Mouse (Mus musculus): Measurements from ENCODE around the gene Fat4. TPM values are rescaled to one million over a fixed set of nuclear protein-coding genes. Genes with fewer than 3 reads are reported as not detected.

Fat4 gene
- total and polyA plus RNA-seq, 3 experiments = not detected

DNA sequence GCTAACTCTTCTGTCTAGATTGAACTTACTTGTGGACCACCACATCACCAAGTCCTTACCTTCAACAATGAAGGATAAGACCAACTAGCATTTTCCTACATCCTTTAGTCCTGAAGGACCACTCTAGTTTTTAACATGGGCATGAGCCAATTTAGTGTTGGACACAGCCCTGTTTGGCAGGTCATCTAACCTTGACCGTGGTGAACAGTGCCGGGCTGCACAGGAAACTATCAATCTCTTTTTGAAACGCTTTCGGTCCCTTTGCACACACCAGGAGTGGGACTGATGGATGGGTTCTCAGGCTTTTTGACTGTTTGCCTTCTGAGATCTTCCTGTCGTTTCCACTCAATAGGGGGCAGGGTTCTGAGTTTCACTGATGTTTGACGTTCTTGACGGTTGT lies 61.0 kb downstream of the Fat4 start:
- H3K9ac ChIP-seq (ENCODE audit: insufficient read depth, low read depth) = no peak overlapping the region

DNA sequence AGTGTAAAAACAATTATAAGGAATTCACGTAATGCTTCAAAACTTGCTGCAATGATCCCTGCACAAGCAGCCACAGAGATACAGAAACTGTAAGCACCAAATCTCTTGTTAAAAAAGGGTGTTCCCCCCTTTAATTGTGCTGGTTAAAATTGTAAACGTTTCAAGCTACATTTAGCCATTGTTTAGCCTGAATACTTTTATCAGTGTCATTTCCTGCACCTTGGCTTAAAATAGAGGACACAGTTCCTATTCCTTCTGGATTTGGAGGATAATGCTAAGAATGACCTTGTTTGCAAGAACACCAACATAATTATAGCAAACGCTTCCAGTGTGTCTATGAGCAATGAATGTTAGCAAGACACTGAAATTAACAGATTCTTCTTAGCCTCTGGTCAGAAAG lies 65.9 kb downstream of the Fat4 start:
- no peak for DNase-seq (ENCODE audit: extremely low read depth)
- Histone ChIP-seq H3K9me3 (replicated peaks; ENCODE audit: low read length) (no peaks in the 10 kb centered on the region), H3K36me3 (replicated peaks in 1 of 2; ENCODE audit: control insufficient read depth in 1 of 2, insufficient read depth in 1 of 2, low read length in 1 of 2) (no peaks in the 10 kb centered on the region), H3K4me1 (ENCODE audit: control insufficient read depth in 1 of 2, insufficient read depth in 2 of 2) (no peaks in the 10 kb centered on the region), H3K4me3 (replicated peaks in 1 of 3; ENCODE audit: low read depth in 2 of 3, low read length in 2 of 3, poor library complexity in 1 of 3) (no peak overlapping the region), H3K79me2 (replicated peaks; ENCODE audit: control insufficient read depth, extremely low read depth, insufficient read depth, poor library complexity, severe bottlenecking) (no peaks in the 10 kb centered on the region), H3K27ac (ENCODE audit: insufficient read depth, low read depth) (no peak overlapping the region), H3K9ac (ENCODE audit: insufficient read depth, low read depth) (no peak overlapping the region), H3K4me2 (ENCODE audit: insufficient read depth, low read depth, poor library complexity, severe bottlenecking) (no peak overlapping the region), H3K27me3 (replicated peaks) (no peaks in the 10 kb centered on the region)
- in situ Hi-C loops (cut with MboI; ENCODE audit: low pct_ligation_motif_present, low pct_unique_long_range_greater_than_20kb, low sequenced_read_pairs) (no loop called here), dilution Hi-C loops (cut with MboI; ENCODE audit: extremely low pct_ligation_motif_present, extremely low pct_unique_long_range_greater_than_20kb, low sequenced_read_pairs) (no loop called here)
- no peak for TF ChIP-seq ZNF384 (IDR thresholded peaks at IDR 0.05; ENCODE audit: low read depth, low read length)
- TF ChIP-seq ZC3H11A (IDR thresholded peaks at IDR 0.05; ENCODE audit: low read depth, low read length) = no peak
- TF ChIP-seq IRF4 (IDR thresholded peaks at IDR 0.05; ENCODE audit: low read depth, low read length) = no peak
- TF ChIP-seq RCOR1 (conservative IDR thresholded peaks at IDR 0.05; ENCODE audit: low read depth, low read length) = no peak
- no peak for TF ChIP-seq KAT2A (IDR thresholded peaks at IDR 0.05; ENCODE audit: insufficient replicate concordance, low read length)

More for the DNA sequence above, 61.0 kb downstream of the Fat4 start:
- TF ChIP-seq IRF4 (IDR thresholded peaks at IDR 0.05; ENCODE audit: low read depth, low read length) (no peak), TBP (conservative IDR thresholded peaks at IDR 0.05; ENCODE audit: low read depth, low read length) (no peak), TCF12 (IDR thresholded peaks at IDR 0.05; ENCODE audit: low read depth, low read length) (no peak)
- no peak for DNase-seq (ENCODE audit: extremely low read depth)
- Histone ChIP-seq H3K4me1 (ENCODE audit: control insufficient read depth in 1 of 2, insufficient read depth in 2 of 2) (no peaks in the 10 kb centered on the region), H3K27me3 (replicated peaks) (no peaks in the 10 kb centered on the region), H3K4me2 (ENCODE audit: insufficient read depth, low read depth, poor library complexity, severe bottlenecking) (no peak overlapping the region), H3K9me3 (replicated peaks; ENCODE audit: low read length) (no peaks in the 10 kb centered on the region), H3K79me2 (replicated peaks; ENCODE audit: control insufficient read depth, extremely low read depth, insufficient read depth, poor library complexity, severe bottlenecking) (no peaks in the 10 kb centered on the region), H3K27ac (ENCODE audit: insufficient read depth, low read depth) (no peak overlapping the region), H3K36me3 (replicated peaks in 1 of 2; ENCODE audit: control insufficient read depth in 1 of 2, insufficient read depth in 1 of 2, low read length in 1 of 2) (no peaks in the 10 kb centered on the region), H3K4me3 (replicated peaks in 1 of 3; ENCODE audit: low read depth in 2 of 3, low read length in 2 of 3, poor library complexity in 1 of 3) (no peak overlapping the region)
- dilution Hi-C loops (cut with MboI; ENCODE audit: extremely low pct_ligation_motif_present, extremely low pct_unique_long_range_greater_than_20kb, low sequenced_read_pairs) = no loop called here
- in situ Hi-C loops (cut with MboI; ENCODE audit: low pct_ligation_motif_present, low pct_unique_long_range_greater_than_20kb, low sequenced_read_pairs) = no loop called here

DNA sequence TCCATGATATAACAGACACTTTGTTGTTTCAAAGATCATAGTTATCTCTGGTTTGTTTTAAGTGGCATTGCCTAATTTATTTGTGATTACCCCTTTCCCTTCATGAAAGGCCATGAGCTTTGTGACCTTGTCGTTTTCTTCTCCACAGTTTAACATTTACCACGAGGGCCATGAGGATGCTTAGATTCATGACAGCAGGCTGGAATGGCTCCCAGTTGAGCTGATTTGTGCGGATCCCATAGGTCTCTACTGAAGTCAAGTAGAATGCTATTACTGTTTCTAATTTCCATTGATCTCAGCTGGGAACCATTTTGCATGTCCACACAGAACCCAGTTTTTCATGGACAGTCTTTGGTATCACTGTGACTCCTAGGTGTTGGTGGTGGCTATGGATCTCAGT lies 67.5 kb downstream of the Fat4 start:
- no peaks in the 10 kb centered on the region for H3K79me2 ChIP-seq (replicated peaks; ENCODE audit: control insufficient read depth, extremely low read depth, insufficient read depth, poor library complexity, severe bottlenecking)
- H3K27ac ChIP-seq (ENCODE audit: insufficient read depth, low read depth) = no peak overlapping the region
- DNase-seq (ENCODE audit: extremely low read depth) = no peak
- in situ Hi-C loops (cut with MboI; ENCODE audit: low pct_ligation_motif_present, low pct_unique_long_range_greater_than_20kb, low sequenced_read_pairs) = no loop called here
- TF ChIP-seq GABPA (IDR thresholded peaks at IDR 0.05; ENCODE audit: insufficient replicate concordance, low read depth, low read length) (no peak), MAFK (IDR thresholded peaks at IDR 0.05; ENCODE audit: insufficient replicate concordance, low read length) (no peak), CTCF (conservative IDR thresholded peaks at IDR 0.05 in 1 of 2, IDR thresholded peaks at IDR 0.05 in 1 of 2; ENCODE audit: low read depth in 2 of 2, low read length in 2 of 2) (no peak), IRF4 (IDR thresholded peaks at IDR 0.05; ENCODE audit: low read depth, low read length) (no peak), KAT2A (IDR thresholded peaks at IDR 0.05; ENCODE audit: insufficient replicate concordance, low read length) (no peak), HCFC1 (IDR thresholded peaks at IDR 0.05; ENCODE audit: low read depth, low read length) (no peak), POLR2A (IDR thresholded peaks at IDR 0.05; ENCODE audit: low read depth, low read length) (no peak), CHD1 (IDR thresholded peaks at IDR 0.05; ENCODE audit: low read depth, low read length) (no peak)
- H3K9me3 ChIP-seq (replicated peaks; ENCODE audit: low read length) = no peaks in the 10 kb centered on the region
- no peaks in the 10 kb centered on the region for H3K27me3 ChIP-seq (replicated peaks)
- H3K4me2 ChIP-seq (ENCODE audit: insufficient read depth, low read depth, poor library complexity, severe bottlenecking) = no peak overlapping the region
- no peaks in the 10 kb centered on the region for H3K36me3 ChIP-seq (replicated peaks in 1 of 2; ENCODE audit: control insufficient read depth in 1 of 2, insufficient read depth in 1 of 2, low read length in 1 of 2)
- H3K4me3 ChIP-seq (replicated peaks in 1 of 3; ENCODE audit: low read depth in 2 of 3, low read length in 2 of 3, poor library complexity in 1 of 3) = no peak overlapping the region
- no peaks in the 10 kb centered on the region for H3K4me1 ChIP-seq (ENCODE audit: control insufficient read depth in 1 of 2, insufficient read depth in 2 of 2)
- dilution Hi-C loops (cut with MboI; ENCODE audit: extremely low pct_ligation_motif_present, extremely low pct_unique_long_range_greater_than_20kb, low sequenced_read_pairs) = no loop called here
- no peak overlapping the region for H3K9ac ChIP-seq (ENCODE audit: insufficient read depth, low read depth)

Data from CH12.LX (cell line).